Mouse (Mus musculus): ENCODE measurements around the gene Gid8. TPM values are rescaled to one million over a fixed set of nuclear protein-coding genes. Genes with fewer than 3 reads are reported as not detected.

Gid8 gene
- 10 to 100 TPM; 61.8 to 71.6 TPM for total RNA-seq (2021)
- long read RNA-seq, experiment 1, transcript Gid8-201 (5 exons, 1,655 nt) = major isoform, 16 of 26 reads
- long read RNA-seq, experiment 1, partial matches to known transcripts = 9 of 26 reads
- long read RNA-seq, experiment 1, other reads (novel, unspliced or antisense) = 1 of 26 reads
- long read RNA-seq, experiment 2, transcript Gid8-201 (5 exons, 1,655 nt) = major isoform, 7 of 13 reads
- long read RNA-seq, experiment 2, partial matches to known transcripts = 3 of 13 reads
- long read RNA-seq, experiment 2, other reads (novel, unspliced or antisense) = 2 of 13 reads

- peak; percentile 97 for DNase-seq
Measured at GRCm38 (mm10) chr2:180709923-180710272, at the start of gene Gid8, which contains the start of gene Dido1. Gid8 (plus strand) TSS chr2:180710117. Dido1 (minus strand) TSS chr2:180709999.

- DNase-seq = no peak
Measured at GRCm38 (mm10) chr2:180660521-180660920, 49.4 kb upstream of the Gid8 start.

- no peak for DNase-seq
Measured at GRCm38 (mm10) chr2:180662008-180662407, 47.9 kb upstream of the Gid8 start.

- DNase-seq = no peak
Measured at GRCm38 (mm10) chr2:180676706-180677105, 33.2 kb upstream of the Gid8 start.

- peak; percentile 73 for DNase-seq
Measured at GRCm38 (mm10) chr2:180678609-180679140, 31.2 kb upstream of the Gid8 start.

- no peak for DNase-seq
Measured at GRCm38 (mm10) chr2:180681225-180681624, 28.7 kb upstream of the Gid8 start.

GRCm38 (mm10) chr2:180683524-180683923, 26.4 kb upstream of the Gid8 start:
- no peak for DNase-seq

GRCm38 (mm10) chr2:180684031-180684430, 25.9 kb upstream of the Gid8 start:
- no peak for DNase-seq

- DNase-seq = peak; percentile 65
Measured at GRCm38 (mm10) chr2:180689841-180690240, 20.1 kb upstream of the Gid8 start.

GRCm38 (mm10) chr2:180692630-180693029, 17.3 kb upstream of the Gid8 start:
- DNase-seq = no peak

GRCm38 (mm10) chr2:180695176-180695575, 14.7 kb upstream of the Gid8 start:
- DNase-seq = no peak

- no peak for DNase-seq
Measured at GRCm38 (mm10) chr2:180700457-180700856, 9.5 kb upstream of the Gid8 start.

- no peak for DNase-seq
Measured at GRCm38 (mm10) chr2:180701053-180701766, 8.7 kb upstream of the Gid8 start.

- DNase-seq = peak; percentile 95
Measured at GRCm38 (mm10) chr2:180701767-180702621, 7.9 kb upstream of the Gid8 start.

GRCm38 (mm10) chr2:180702701-180703149, 7.2 kb upstream of the Gid8 start:
- DNase-seq = peak; percentile 38

GRCm38 (mm10) chr2:180703175-180703574, 6.7 kb upstream of the Gid8 start:
- no peak for DNase-seq

GRCm38 (mm10) chr2:180703645-180704359, 6.1 kb upstream of the Gid8 start:
- DNase-seq = no peak

- DNase-seq = peak; percentile 78
Measured at GRCm38 (mm10) chr2:180704591-180704990, 5.3 kb upstream of the Gid8 start.

- DNase-seq = no peak
Measured at GRCm38 (mm10) chr2:180705066-180705465, 4.9 kb upstream of the Gid8 start.

- DNase-seq = no peak
Measured at GRCm38 (mm10) chr2:180705975-180706374, 3.9 kb upstream of the Gid8 start.

- no peak for DNase-seq
Measured at GRCm38 (mm10) chr2:180709023-180709922, 644 bp upstream of the Gid8 start.

Data from adrenal gland, postnatal 10 days (tissue).